Mouse (Mus musculus): Measurements from ENCODE around the gene Tysnd1. TPM values are rescaled to one million over a fixed set of nuclear protein-coding genes. Genes with fewer than 3 reads are reported as not detected.

Tysnd1 gene
- polyA plus RNA-seq, 1 experiment from 2014 or later, result 35.5 TPM

DNA sequence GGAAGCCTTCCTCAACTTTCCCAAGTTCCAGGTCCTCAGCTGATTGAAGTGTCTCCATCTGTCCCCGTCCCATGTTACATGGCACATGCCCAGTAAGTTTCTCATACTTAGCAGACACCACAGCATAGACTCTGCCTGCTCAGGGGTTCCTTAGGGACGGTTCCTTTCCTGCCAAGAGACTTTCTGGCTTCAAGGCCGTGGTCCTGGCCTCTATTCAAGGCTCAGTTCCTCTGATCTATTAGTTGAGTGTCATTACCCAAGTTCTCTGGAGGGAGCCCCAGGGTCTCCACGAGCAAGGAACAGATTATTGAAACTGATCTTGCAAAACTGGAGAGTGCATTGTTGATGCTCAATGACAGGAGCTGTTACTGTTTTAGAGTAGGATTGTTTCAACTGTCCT, 9.3 kb downstream of the Tysnd1 start:
- DNase-seq (ENCODE audit: low spot score) (no peak), ATAC-seq (ENCODE audit: insufficient read depth, low FRiP score, low TSS enrichment) (no peak)
- H3K36me3 ChIP-seq (ENCODE audit: control insufficient read depth, insufficient read depth, low read length), result peaks cover 6% of the 10 kb centered on the region
- no peak overlapping the region for H3K4me3 ChIP-seq (ENCODE audit: low read depth, low read length)
- no peaks in the 10 kb centered on the region for H3K9me3 ChIP-seq (ENCODE audit: control insufficient read depth, low read length)
- H3K9ac ChIP-seq (ENCODE audit: low read length), result no peak overlapping the region
- no peak overlapping the region for H3K27ac ChIP-seq (ENCODE audit: low read depth, low read length)
- no peak overlapping the region for H3K4me2 ChIP-seq (ENCODE audit: low read depth)
- no peaks in the 10 kb centered on the region for H3K4me1 ChIP-seq (ENCODE audit: control insufficient read depth, insufficient read depth, low read length)
- 82% methylated on average over 4 of the region's 4 CpGs for WGBS
- no peaks in the 10 kb centered on the region for H3K27me3 ChIP-seq (ENCODE audit: control insufficient read depth, insufficient read depth, low read length)

- DNase-seq (ENCODE audit: low spot score), result no peak
- ATAC-seq (ENCODE audit: insufficient read depth, low FRiP score, low TSS enrichment), result no peak
- no peak overlapping the region for H3K4me2 ChIP-seq (ENCODE audit: low read depth)
- no peaks in the 10 kb centered on the region for H3K27me3 ChIP-seq (ENCODE audit: control insufficient read depth, insufficient read depth, low read length)
- peaks cover 6% of the 10 kb centered on the region for H3K36me3 ChIP-seq (ENCODE audit: control insufficient read depth, insufficient read depth, low read length)
- H3K9me3 ChIP-seq (ENCODE audit: control insufficient read depth, low read length), result no peaks in the 10 kb centered on the region
- no peak overlapping the region for H3K4me3 ChIP-seq (ENCODE audit: low read depth, low read length)
- 76% methylated on average over 6 of the region's 6 CpGs for WGBS
- no peak overlapping the region for H3K9ac ChIP-seq (ENCODE audit: low read length)
- H3K27ac ChIP-seq (ENCODE audit: low read depth, low read length), result no peak overlapping the region
- H3K4me1 ChIP-seq (ENCODE audit: control insufficient read depth, insufficient read depth, low read length), result no peaks in the 10 kb centered on the region
These were observed 11.4 kb downstream of the Tysnd1 start for GRCm38 (mm10) chr10:61706412-61707375.

DNA sequence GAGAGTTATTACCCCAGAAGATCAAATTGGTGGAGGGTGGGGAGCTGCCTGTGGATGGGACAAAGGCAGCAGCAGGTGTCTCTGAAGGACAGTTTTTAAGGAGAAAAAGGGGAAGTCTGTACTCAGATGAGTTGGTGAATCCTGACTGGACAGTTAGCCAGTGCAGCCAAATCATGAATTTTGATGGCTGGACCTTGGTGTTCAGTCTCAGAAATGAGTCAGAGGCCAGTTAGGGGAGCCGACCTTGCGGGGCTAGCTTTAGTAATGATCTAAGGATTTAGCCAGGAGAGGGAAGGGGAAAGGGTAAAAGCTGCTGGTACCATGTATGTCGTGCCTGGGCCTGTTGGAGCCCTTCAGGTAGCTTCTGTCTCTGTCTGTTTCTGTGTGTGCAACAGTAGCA, 18.3 kb downstream of the Tysnd1 start:
- DNase-seq (ENCODE audit: low spot score) (no peak), ATAC-seq (ENCODE audit: insufficient read depth, low FRiP score, low TSS enrichment) (no peak)
- no peak overlapping the region for H3K4me3 ChIP-seq (ENCODE audit: low read depth, low read length)
- H3K36me3 ChIP-seq (ENCODE audit: control insufficient read depth, insufficient read depth, low read length), result no peaks in the 10 kb centered on the region
- H3K27ac ChIP-seq (ENCODE audit: low read depth, low read length), result no peak overlapping the region
- H3K4me2 ChIP-seq (ENCODE audit: low read depth), result no peak overlapping the region
- WGBS, result 79% methylated on average over 3 of the region's 3 CpGs
- H3K27me3 ChIP-seq (ENCODE audit: control insufficient read depth, insufficient read depth, low read length), result no peaks in the 10 kb centered on the region
- H3K9ac ChIP-seq (ENCODE audit: low read length), result no peak overlapping the region
- peaks cover 6% of the 10 kb centered on the region; the same call in 1 of the 2 replicates for H3K4me1 ChIP-seq (ENCODE audit: control insufficient read depth, insufficient read depth, low read length)
- H3K9me3 ChIP-seq (ENCODE audit: control insufficient read depth, low read length), result no peaks in the 10 kb centered on the region

- no peak for DNase-seq (ENCODE audit: low spot score)
These were observed 18.8 kb downstream of the Tysnd1 start for GRCm38 (mm10) chr10:61714146-61714545.

GRCm38 (mm10) chr10:61714771-61715461, 19.6 kb downstream of the Tysnd1 start, which contains the start of gene Aifm2:
Gene Aifm2 (plus strand): TSS chr10:61715263.
- no peak within 1 kb of the TSS for H3K27ac ChIP-seq (ENCODE audit: low read depth, low read length)
- H3K9ac ChIP-seq (ENCODE audit: low read length), result peak within 1 kb of the TSS; percentile 47
- H3K36me3 ChIP-seq (ENCODE audit: control insufficient read depth, insufficient read depth, low read length), result no peaks in the 10 kb centered on the region
- 15% methylated on average over 35 of the region's 36 CpGs for WGBS
- peak within 1 kb of the TSS; percentile 45 for H3K4me3 ChIP-seq (ENCODE audit: low read depth, low read length)
- DNase-seq (ENCODE audit: low spot score) (peak; percentile 72), ATAC-seq (ENCODE audit: insufficient read depth, low FRiP score, low TSS enrichment) (peak; percentile 82)
- no peaks in the 10 kb centered on the region for H3K27me3 ChIP-seq (ENCODE audit: control insufficient read depth, insufficient read depth, low read length)
- H3K4me1 ChIP-seq (ENCODE audit: control insufficient read depth, insufficient read depth, low read length), result peaks cover 6% of the 10 kb centered on the region; the same call in 1 of the 2 replicates
- H3K9me3 ChIP-seq (ENCODE audit: control insufficient read depth, low read length), result no peaks in the 10 kb centered on the region
- peak within 1 kb of the TSS; percentile 78 for H3K4me2 ChIP-seq (ENCODE audit: low read depth)

More at GRCm38 (mm10) chr10:61714146-61714545, 18.8 kb downstream of the Tysnd1 start:
- H3K27ac ChIP-seq (ENCODE audit: low read depth, low read length), result no peak overlapping the region
- H3K9me3 ChIP-seq (ENCODE audit: control insufficient read depth, low read length), result no peaks in the 10 kb centered on the region
- no peak overlapping the region for H3K4me3 ChIP-seq (ENCODE audit: low read depth, low read length)
- 95% methylated on average over 4 of the region's 4 CpGs for WGBS
- peaks cover 6% of the 10 kb centered on the region; the same call in 1 of the 2 replicates for H3K4me1 ChIP-seq (ENCODE audit: control insufficient read depth, insufficient read depth, low read length)
- no peak for ATAC-seq (ENCODE audit: insufficient read depth, low FRiP score, low TSS enrichment)
- H3K9ac ChIP-seq (ENCODE audit: low read length), result no peak overlapping the region
- no peak overlapping the region for H3K4me2 ChIP-seq (ENCODE audit: low read depth)
- H3K27me3 ChIP-seq (ENCODE audit: control insufficient read depth, insufficient read depth, low read length), result no peaks in the 10 kb centered on the region
- H3K36me3 ChIP-seq (ENCODE audit: control insufficient read depth, insufficient read depth, low read length), result no peaks in the 10 kb centered on the region

DNA sequence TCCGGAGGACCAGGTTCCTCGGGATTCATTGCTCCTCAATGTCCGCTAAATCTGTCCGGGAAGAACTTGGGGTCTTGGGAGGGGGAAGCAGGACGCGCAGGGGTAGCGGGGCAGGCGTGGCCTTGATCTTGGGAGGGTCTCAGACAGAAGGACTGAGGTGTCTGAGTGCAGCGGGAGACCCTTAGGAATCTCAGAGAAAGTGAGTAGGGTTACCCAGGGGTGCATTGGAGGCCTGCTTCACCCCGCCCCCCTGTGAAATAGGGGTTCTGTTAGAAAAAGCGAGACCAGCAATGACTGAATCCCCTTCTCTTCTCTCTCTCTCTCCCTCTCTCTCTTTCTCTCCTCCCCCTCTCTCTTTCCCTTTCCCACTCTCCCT, 20.1 kb downstream of the Tysnd1 start:
- WGBS, result 5% methylated on average over 11 of the region's 11 CpGs

GRCm38 (mm10) chr10:61715996-61716864, 20.9 kb downstream of the Tysnd1 start:
- H3K4me2 ChIP-seq (ENCODE audit: low read depth), result peak overlapping the region; percentile 78; the same call in 1 of the 2 replicates
- H3K9me3 ChIP-seq (ENCODE audit: control insufficient read depth, low read length), result no peaks in the 10 kb centered on the region
- no peak for DNase-seq (ENCODE audit: low spot score)
- ATAC-seq (ENCODE audit: insufficient read depth, low FRiP score, low TSS enrichment), result no peak
- no peaks in the 10 kb centered on the region for H3K36me3 ChIP-seq (ENCODE audit: control insufficient read depth, insufficient read depth, low read length)
- WGBS, result 73% methylated on average over 7 of the region's 7 CpGs
- no peak overlapping the region for H3K9ac ChIP-seq (ENCODE audit: low read length)
- H3K4me1 ChIP-seq (ENCODE audit: control insufficient read depth, insufficient read depth, low read length), result peaks cover 6% of the 10 kb centered on the region; the same call in 1 of the 2 replicates
- no peak overlapping the region for H3K27ac ChIP-seq (ENCODE audit: low read depth, low read length)
- no peak overlapping the region; the same call in 1 of the 2 replicates for H3K4me3 ChIP-seq (ENCODE audit: low read depth, low read length)
- no peaks in the 10 kb centered on the region for H3K27me3 ChIP-seq (ENCODE audit: control insufficient read depth, insufficient read depth, low read length)

More for the DNA sequence above, 20.1 kb downstream of the Tysnd1 start:
- Histone ChIP-seq H3K4me2 (ENCODE audit: low read depth) (peak overlapping the region; percentile 78), H3K36me3 (ENCODE audit: control insufficient read depth, insufficient read depth, low read length) (no peaks in the 10 kb centered on the region), H3K9ac (ENCODE audit: low read length) (peak overlapping the region; percentile 47), H3K27me3 (ENCODE audit: control insufficient read depth, insufficient read depth, low read length) (no peaks in the 10 kb centered on the region), H3K4me1 (ENCODE audit: control insufficient read depth, insufficient read depth, low read length) (peaks cover 6% of the 10 kb centered on the region; the same call in 1 of the 2 replicates), H3K9me3 (ENCODE audit: control insufficient read depth, low read length) (no peaks in the 10 kb centered on the region), H3K4me3 (ENCODE audit: low read depth, low read length) (peak overlapping the region; percentile 45), H3K27ac (ENCODE audit: low read depth, low read length) (no peak overlapping the region)
- ATAC-seq (ENCODE audit: insufficient read depth, low FRiP score, low TSS enrichment) (peak; percentile 35; the same call in 1 of the 2 replicates), DNase-seq (ENCODE audit: low spot score) (no peak)
